Mouse (Mus musculus) embryo, embryonic 11 days (tissue): ENCODE measurements around the gene Exosc3.
"Not testable (repeated sequence)": the region's sequence is repeated elsewhere in the genome, so short reads cannot be mapped to it uniquely, and the experiment has no call there.

Source experiments
- DNase-seq: peaks from one replicate; pipeline ENCODE4 v3.0.0-alpha.2; 2015

Exosc3 gene

GRCm38 (mm10) chr4:45342286-45343155 is at the start of gene Exosc3:
Gene Exosc3, minus strand, starts transcription at chr4:45342732.
- no peak for DNase-seq

- no peak for DNase-seq
Observed at GRCm38 (mm10) chr4:45392099-45392498, 49.6 kb upstream of the Exosc3 start.

- DNase-seq, result not testable (repeated sequence)
Observed at GRCm38 (mm10) chr4:45387296-45387695, 44.8 kb upstream of the Exosc3 start.

- DNase-seq, result not testable (repeated sequence)
Observed at GRCm38 (mm10) chr4:45382133-45382532, 39.6 kb upstream of the Exosc3 start.

GRCm38 (mm10) chr4:45380903-45381580 is 38.5 kb upstream of the Exosc3 start:
- not testable (repeated sequence) for DNase-seq

GRCm38 (mm10) chr4:45376573-45376972 is 34.0 kb upstream of the Exosc3 start:
- no peak for DNase-seq

- DNase-seq, result no peak
Observed at GRCm38 (mm10) chr4:45374879-45375278, 32.3 kb upstream of the Exosc3 start.

- no peak for DNase-seq
Observed at GRCm38 (mm10) chr4:45371261-45371660, 28.7 kb upstream of the Exosc3 start.

GRCm38 (mm10) chr4:45356653-45357052 is 14.1 kb upstream of the Exosc3 start:
- no peak for DNase-seq

GRCm38 (mm10) chr4:45341669-45342249 is 773 bp downstream of the Exosc3 start, which contains the start of gene Dcaf10:
Gene Dcaf10, plus strand, starts transcription at chr4:45342101.
- peak; percentile 94 for DNase-seq

- DNase-seq, result peak; percentile 7
Observed at GRCm38 (mm10) chr4:45341226-45341625, 1.3 kb downstream of the Exosc3 start.

GRCm38 (mm10) chr4:45332466-45332865 is 10.1 kb downstream of the Exosc3 start:
- DNase-seq, result no peak

- DNase-seq, result no peak
Observed at GRCm38 (mm10) chr4:45331139-45331538, 11.4 kb downstream of the Exosc3 start.

GRCm38 (mm10) chr4:45320159-45320816 is 22.2 kb downstream of the Exosc3 start:
- peak; percentile 89 for DNase-seq

- DNase-seq, result no peak
Observed at GRCm38 (mm10) chr4:45311056-45311455, 31.5 kb downstream of the Exosc3 start.

GRCm38 (mm10) chr4:45308606-45309005 is 33.9 kb downstream of the Exosc3 start:
- DNase-seq, result no peak

GRCm38 (mm10) chr4:45308046-45308445 is 34.5 kb downstream of the Exosc3 start:
- DNase-seq, result peak; percentile 57

- DNase-seq, result no peak
Observed at GRCm38 (mm10) chr4:45305536-45305935, 37.0 kb downstream of the Exosc3 start.

- DNase-seq, result peak; percentile 87
Observed at GRCm38 (mm10) chr4:45296662-45297564, 45.6 kb downstream of the Exosc3 start, which contains the start of gene Trmt10b. Gene Trmt10b, plus strand, starts transcription at chr4:45297127.

- no peak for DNase-seq
Observed at GRCm38 (mm10) chr4:45287906-45288305, 54.6 kb downstream of the Exosc3 start.

GRCm38 (mm10) chr4:45286318-45286717 is 56.2 kb downstream of the Exosc3 start:
- DNase-seq, result peak; percentile 34
